Mouse (Mus musculus) liver, adult 2 months (tissue): ENCODE results near the gene Nkx6-1.

Experiments used
- CTCF ChIP-seq: fragments of 200-500 bp; IDR thresholded peaks from 2 replicates; pipeline ENCODE4 v1.5.1; 2011; ENCODE audit warnings: low read depth, low read length, control low read depth
- POLR2A ChIP-seq: fragments of 200-500 bp; IDR thresholded peaks from 2 replicates; pipeline ENCODE4 v1.6.1; 2011; ENCODE audit warnings: low read length, control low read depth; ENCODE audit not compliant: insufficient read depth; ENCODE audit errors: extremely low read depth

DNA sequence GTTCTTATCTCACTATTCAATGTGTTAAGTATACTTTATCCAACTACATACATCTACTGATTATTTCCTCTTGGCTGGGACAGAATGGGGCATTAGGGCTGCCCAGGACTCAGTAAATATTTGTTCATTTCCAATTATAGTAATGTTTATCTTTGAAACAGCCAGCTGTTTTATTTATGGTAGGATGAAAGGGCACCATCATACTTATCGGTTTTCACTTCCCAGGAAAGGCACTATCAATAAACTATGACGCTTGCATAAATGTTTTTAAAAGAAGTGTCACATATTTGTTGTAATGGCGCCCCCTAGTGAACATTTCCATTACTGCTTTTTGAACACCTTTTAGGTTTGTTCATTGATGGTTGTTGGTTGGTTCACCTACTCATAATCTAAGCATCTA lies 35.8 kb upstream of the Nkx6-1 start:
- TF ChIP-seq CTCF (peak; percentile 46), POLR2A (no peak)
